Mouse (Mus musculus) brain, adult 2 months (tissue): Measurements from ENCODE around the gene Mthfd2l.
A peak's percentile ranks its signal among the peaks of the same experiment; 100 is the strongest.

Source experiments
- DNase-seq: peaks from one replicate; pipeline ENCODE4 v3.0.0; 2011; ENCODE audit warnings: low read depth, low spot score

Gene Mthfd2l

GRCm38 (mm10) chr5:90930971-90931851, at the start of gene Mthfd2l:
Mthfd2l (plus strand) TSS chr5:90931117.
- DNase-seq = peak; percentile 83

- peak; percentile 49 for DNase-seq
These were observed 49.2 kb upstream of the Mthfd2l start for GRCm38 (mm10) chr5:90881682-90882081.

- no peak for DNase-seq
These were observed 48.8 kb upstream of the Mthfd2l start for GRCm38 (mm10) chr5:90882146-90882545.

GRCm38 (mm10) chr5:90884628-90885242, 46.2 kb upstream of the Mthfd2l start:
- peak; percentile 59 for DNase-seq

- DNase-seq = no peak
These were observed 42.3 kb upstream of the Mthfd2l start for GRCm38 (mm10) chr5:90888661-90889060.

GRCm38 (mm10) chr5:90890519-90891463, 40.1 kb upstream of the Mthfd2l start, which contains the start of gene Cxcl1:
Cxcl1 (plus strand) TSS chr5:90891241.
- DNase-seq = peak; percentile 20

GRCm38 (mm10) chr5:90891464-90891813, 39.5 kb upstream of the Mthfd2l start:
- DNase-seq = no peak

- DNase-seq = no peak
These were observed 36.7 kb upstream of the Mthfd2l start for GRCm38 (mm10) chr5:90894231-90894630.

GRCm38 (mm10) chr5:90897429-90897828, 33.5 kb upstream of the Mthfd2l start:
- DNase-seq = no peak

- DNase-seq = no peak
These were observed 31.6 kb upstream of the Mthfd2l start for GRCm38 (mm10) chr5:90899308-90899707.

GRCm38 (mm10) chr5:90900147-90900546, 30.8 kb upstream of the Mthfd2l start:
- DNase-seq = peak; percentile 88

- DNase-seq = no peak
These were observed 30.2 kb upstream of the Mthfd2l start for GRCm38 (mm10) chr5:90900688-90901087.

GRCm38 (mm10) chr5:90902380-90903260, 28.3 kb upstream of the Mthfd2l start:
- DNase-seq = peak; percentile 20

GRCm38 (mm10) chr5:90903339-90904020, 27.4 kb upstream of the Mthfd2l start, which contains the start of gene Cxcl2:
Cxcl2 (plus strand) TSS chr5:90903871.
- DNase-seq = no peak

GRCm38 (mm10) chr5:90908983-90909382, 21.9 kb upstream of the Mthfd2l start:
- peak; percentile 83 for DNase-seq

GRCm38 (mm10) chr5:90919495-90919894, 11.4 kb upstream of the Mthfd2l start:
- no peak for DNase-seq

- DNase-seq = no peak
These were observed 8.0 kb upstream of the Mthfd2l start for GRCm38 (mm10) chr5:90922958-90923357.

GRCm38 (mm10) chr5:90930546-90930945, 371 bp upstream of the Mthfd2l start:
- DNase-seq = no peak

- peak; percentile 12 for DNase-seq
These were observed 994 bp downstream of the Mthfd2l start for GRCm38 (mm10) chr5:90931911-90932310.

- DNase-seq = no peak
These were observed 5.8 kb downstream of the Mthfd2l start for GRCm38 (mm10) chr5:90936706-90937105.
